Mouse (Mus musculus) liver, embryonic 14.5 days (tissue): Measurements from ENCODE around the gene Oaf. TPM values are rescaled to one million over a fixed set of nuclear protein-coding genes. Genes with fewer than 3 reads are reported as not detected.

Experiments used
- ATAC-seq: fragments of 200-750 bp; cut with Nextera tagmentation; 2 replicates; pipeline ENCODE4 v1.8.0; 2017; ENCODE audit warnings: moderate number of reproducible peaks, mild to moderate bottlenecking, moderate library complexity; ENCODE audit not compliant: insufficient read depth
- DNase-seq, 3 experiments: peaks; one replicate each; pipeline ENCODE4 v3.0.0-alpha.2; 2012 to 2013; ENCODE audit warnings: low read depth in 3 of 3, low spot score in 3 of 3
- H3K27ac ChIP-seq: fragments of 300-500 bp; sonication (generic); 2 replicates; pipeline ENCODE4 v1.5.1; 2014; ENCODE audit warnings: moderate library complexity, mild to moderate bottlenecking, control low read depth, inconsistent platforms
- H3K27me3 ChIP-seq: fragments of 300-500 bp; sonication (generic); 2 replicates; pipeline ENCODE4 v1.6.1; 2014; ENCODE audit warnings: mild to moderate bottlenecking, low read length, moderate library complexity; ENCODE audit not compliant: control insufficient read depth, insufficient read depth
- H3K36me3 ChIP-seq: fragments of 300-500 bp; sonication (generic); replicated peaks from 2 replicates; pipeline ENCODE4 v1.6.1; 2014; ENCODE audit warnings: low read depth; ENCODE audit not compliant: control insufficient read depth, insufficient read depth
- H3K4me1 ChIP-seq, 2 experiments: fragments of 200-500 bp in 1 of 2; fragments of 300-500 bp in 1 of 2; sonication (generic) in 1 of 2; replicated peaks; 2 replicates each; pipeline ENCODE4 v1.6.1; 2012 to 2014; ENCODE audit warnings: antibody characterized with exemption in 1 of 2, inconsistent platforms in 1 of 2, low read length in 1 of 2; ENCODE audit not compliant: control insufficient read depth in 2 of 2, insufficient read depth in 2 of 2
- H3K4me2 ChIP-seq: fragments of 300-500 bp; sonication (generic); 2 replicates; pipeline ENCODE4 v1.6.1; 2014; ENCODE audit warnings: low read depth, mild to moderate bottlenecking, control low read depth, moderate library complexity
- H3K4me3 ChIP-seq, 2 experiments: fragments of 200-500 bp in 1 of 2; fragments of 300-500 bp in 1 of 2; sonication (generic) in 1 of 2; 2 replicates each; pipeline ENCODE4 v1.5.1; 2012 to 2014; ENCODE audit warnings: low read depth in 2 of 2, low read length in 2 of 2, mild to moderate bottlenecking in 2 of 2, control low read depth in 1 of 2, inconsistent platforms in 1 of 2, moderate library complexity in 1 of 2; ENCODE audit not compliant: insufficient read depth in 1 of 2
- H3K9ac ChIP-seq: fragments of 300-500 bp; sonication (generic); replicated peaks from 2 replicates; pipeline ENCODE4 v1.6.1; 2014; ENCODE audit warnings: mild to moderate bottlenecking, control low read depth, moderate library complexity
- H3K9me3 ChIP-seq: fragments of 300-500 bp; sonication (generic); 2 replicates; pipeline ENCODE4 v1.6.1; 2016; ENCODE audit warnings: low read length, mixed read lengths; ENCODE audit not compliant: control insufficient read depth
- CTCF ChIP-seq: IDR thresholded peaks from 2 replicates; pipeline ENCODE4 v1.5.1; 2016; ENCODE audit warnings: antibody characterized with exemption, low read depth, control low read depth
- EP300 ChIP-seq: IDR thresholded peaks from 2 replicates; pipeline ENCODE4 v1.6.1; 2016; ENCODE audit warnings: antibody characterized with exemption, low read depth
- WGBS: fragments of 180-500 bp; shearing (Covaris S2); extraction: QIAGEN DNeasy Blood & Tissue Kit; methylation state at CpG from one replicate; pipeline ENCODE4 v1.1.7; 2014; ENCODE audit not compliant: insufficient replicate concordance; 5-methylcytosine and 5-hydroxymethylcytosine counted together
- polyA plus RNA-seq, 2 experiments: library from polyadenylated mRNA; depleted of rRNA in 1 of 2; stranded (reverse) in 1 of 2; unstranded in 1 of 2; fragments of >200 nt; fragmentation: Nextera tagmentation in 1 of 2; extraction: Ambion mirVana in 1 of 2; gene quantifications; 2 replicates each; pipeline versions ENCODE4 v1.2.1 to v1.2.3; 2012 to 2014

The Oaf gene
- 20.7 and 29.4 TPM in 2 replicates for polyA plus RNA-seq (2012; rRNA removed)
- polyA plus RNA-seq (2014; fragmentation: Nextera tagmentation; extraction: Ambion mirVana) = 37.1 and 42.6 TPM in 2 replicates

DNA sequence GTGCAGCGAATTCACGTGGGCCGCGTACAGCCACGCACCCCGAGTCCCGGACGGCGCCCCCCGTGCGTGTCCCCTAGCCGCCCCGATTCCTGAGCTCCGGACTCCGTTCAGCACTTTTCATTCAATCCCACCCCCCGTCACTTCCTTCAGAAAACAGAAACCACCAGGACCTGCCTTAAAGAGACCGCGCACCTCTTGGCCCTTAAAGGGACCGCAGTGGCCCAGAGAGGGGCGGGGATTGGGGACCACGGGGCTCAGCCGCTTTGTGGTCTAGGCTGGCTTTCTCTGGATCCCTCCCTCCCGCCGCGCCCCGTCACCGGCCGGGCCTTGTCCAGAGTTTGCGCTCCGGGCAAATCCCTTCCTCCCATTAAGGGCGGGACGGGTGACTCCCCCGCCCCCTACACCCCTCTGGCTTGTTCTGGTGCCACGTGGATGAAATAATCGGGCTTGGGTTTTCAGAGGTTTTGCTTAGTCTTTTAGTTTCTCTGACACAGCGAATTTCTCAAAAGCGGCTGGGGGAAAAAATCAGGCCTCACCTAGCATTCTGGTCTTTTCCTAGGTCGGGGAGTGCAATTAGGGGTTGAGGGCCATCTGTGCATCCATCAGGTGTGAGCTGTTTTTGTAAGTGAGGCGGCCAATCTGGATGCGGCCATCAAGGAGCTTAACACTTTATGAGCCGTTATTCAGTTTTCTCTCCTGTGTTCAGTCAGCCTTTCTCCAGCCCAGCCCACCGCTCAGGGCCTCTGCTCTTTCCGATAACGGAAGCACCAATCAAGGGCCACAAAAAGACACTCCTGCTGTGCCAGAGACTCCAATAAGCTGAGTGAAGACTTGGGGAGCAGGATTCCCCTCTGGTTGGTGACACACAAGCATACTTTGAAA lies at the start of gene Oaf:
Oaf (minus strand) TSS at position 200 of the 882 bp plus-strand sequence.
- H3K4me1 ChIP-seq = peaks cover 61 to 75% of the 10 kb centered on the region in 2 experiments
- peak within 1 kb of the TSS; percentile 74 to 86 for H3K4me3 ChIP-seq
- no peaks in the 10 kb centered on the region for H3K27me3 ChIP-seq
- ATAC-seq (peak; percentile 84), DNase-seq (peak; percentile 81 to 86 (median 83))
- no peak for TF ChIP-seq CTCF
- TF ChIP-seq EP300 = 0 out of 2 replicates have a peak, but pooled peaks have one; percentile 53
- H3K9me3 ChIP-seq = no peaks in the 10 kb centered on the region
- WGBS = under 1% methylated on average over 41 of the region's 44 CpGs
- H3K36me3 ChIP-seq = peaks cover 9% of the 10 kb centered on the region
- peak within 1 kb of the TSS; percentile 72 for H3K4me2 ChIP-seq
- peak within 1 kb of the TSS; percentile 86 for H3K9ac ChIP-seq
- peak within 1 kb of the TSS; percentile 91 for H3K27ac ChIP-seq

DNA sequence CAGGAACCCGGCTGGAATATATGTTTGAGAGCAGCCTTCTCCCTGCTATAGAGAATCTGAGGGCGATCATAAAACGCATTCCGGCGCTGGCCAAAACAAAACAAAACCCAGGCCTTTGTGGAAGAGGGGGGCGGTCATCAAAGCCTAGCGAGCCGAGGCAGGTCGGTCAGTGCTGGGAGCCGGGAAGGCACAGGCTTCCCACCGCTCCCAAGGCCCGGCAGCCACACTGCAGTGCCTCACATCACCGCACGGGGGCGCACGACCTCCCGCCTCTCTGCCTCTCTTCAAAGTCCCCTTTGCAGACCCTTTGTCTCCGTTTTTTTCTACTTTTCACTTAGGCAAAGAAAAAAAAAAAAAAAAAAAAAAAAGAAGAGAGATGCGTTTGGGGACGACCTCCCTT lies 47.2 kb upstream of the Oaf start:
- H3K27me3 ChIP-seq = no peaks in the 10 kb centered on the region; the same call in 1 of the 2 replicates
- no peak for TF ChIP-seq EP300
- peak; percentile 94 for TF ChIP-seq CTCF
- H3K4me2 ChIP-seq = no peak overlapping the region
- H3K9me3 ChIP-seq = no peaks in the 10 kb centered on the region
- H3K9ac ChIP-seq = no peak overlapping the region
- H3K4me1 ChIP-seq = no peaks in the 10 kb centered on the region
- no peak overlapping the region for H3K4me3 ChIP-seq
- H3K27ac ChIP-seq = no peak overlapping the region
- no peaks in the 10 kb centered on the region for H3K36me3 ChIP-seq
- DNase-seq (no peak), ATAC-seq (no peak)
- 4% methylated on average over 20 of the region's 20 CpGs for WGBS

- H3K9me3 ChIP-seq = no peaks in the 10 kb centered on the region
- H3K27ac ChIP-seq = no peak overlapping the region
- H3K27me3 ChIP-seq = no peaks in the 10 kb centered on the region; the same call in 1 of the 2 replicates
- no peak for TF ChIP-seq EP300
- TF ChIP-seq CTCF = no peak
- no peak overlapping the region for H3K9ac ChIP-seq
- no peaks in the 10 kb centered on the region for H3K36me3 ChIP-seq
- ATAC-seq = no peak
- no peak overlapping the region for H3K4me3 ChIP-seq
- 69% methylated on average over 4 of the region's 4 CpGs for WGBS
- DNase-seq = no peak
- no peak overlapping the region for H3K4me2 ChIP-seq
- no peaks in the 10 kb centered on the region for H3K4me1 ChIP-seq
These were observed 45.6 kb upstream of the Oaf start for GRCm38 (mm10) chr9:43285281-43285680.

DNA sequence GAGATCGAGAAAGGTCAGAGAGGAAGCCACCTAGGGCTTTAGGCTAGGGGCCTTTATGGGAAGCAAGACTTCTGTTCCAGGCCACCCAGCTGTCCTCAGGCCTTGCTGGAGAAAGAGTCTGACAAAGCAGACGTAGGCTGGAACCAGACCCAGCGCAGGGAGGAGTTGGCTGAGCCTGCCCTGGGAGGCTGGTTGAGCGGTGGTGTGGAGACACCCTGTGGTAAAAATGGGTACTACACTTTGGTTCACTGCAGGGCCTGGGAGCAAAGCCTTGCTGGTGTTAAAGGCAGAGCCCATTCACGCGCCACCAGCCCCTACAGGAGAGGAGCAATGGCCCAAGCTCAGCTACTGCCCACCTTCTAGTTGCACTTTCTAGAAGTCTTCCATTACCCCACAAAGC lies 44.6 kb upstream of the Oaf start:
- Histone ChIP-seq H3K4me2 (no peak overlapping the region), H3K4me3 (no peak overlapping the region), H3K9me3 (no peaks in the 10 kb centered on the region), H3K4me1 (no peaks in the 10 kb centered on the region), H3K9ac (no peak overlapping the region), H3K27me3 (no peaks in the 10 kb centered on the region; the same call in 1 of the 2 replicates), H3K27ac (no peak overlapping the region), H3K36me3 (no peaks in the 10 kb centered on the region)
- peak; percentile 97 for TF ChIP-seq CTCF
- no peak for TF ChIP-seq EP300
- ATAC-seq (peak; percentile 52; the same call in 1 of the 2 replicates), DNase-seq (peak; percentile 44 to 46 (median 45))
- 12% methylated on average over 6 of the region's 6 CpGs for WGBS

GRCm38 (mm10) chr9:43273735-43274134 lies 34.0 kb upstream of the Oaf start:
- H3K4me1 ChIP-seq = no peaks in the 10 kb centered on the region
- TF ChIP-seq EP300 (no peak), CTCF (no peak)
- H3K4me3 ChIP-seq = no peak overlapping the region
- peaks cover 32% of the 10 kb centered on the region for H3K27me3 ChIP-seq
- DNase-seq (no peak), ATAC-seq (no peak)
- no peaks in the 10 kb centered on the region for H3K9me3 ChIP-seq
- H3K4me2 ChIP-seq = no peak overlapping the region
- 52% methylated on average over 9 of the region's 9 CpGs for WGBS
- H3K9ac ChIP-seq = no peak overlapping the region
- no peak overlapping the region for H3K27ac ChIP-seq
- H3K36me3 ChIP-seq = no peaks in the 10 kb centered on the region
